Mouse (Mus musculus): Measurements from ENCODE around the gene Hist1h4m. TPM values are rescaled to one million over a fixed set of nuclear protein-coding genes. Genes with fewer than 3 reads are reported as not detected.
"Not testable (repeated sequence)": the region's sequence is repeated elsewhere in the genome, so short reads cannot be mapped to it uniquely, and the experiment has no call there.

Gene Hist1h4m
- polyA plus RNA-seq, 1 experiment from 2014 or later: not detected

GRCm38 (mm10) chr13:21847883-21848282 is 36.3 kb downstream of the Hist1h4m start:
- Histone ChIP-seq H3K4me1 (ENCODE audit: insufficient read depth, low read depth, low read length) (no peaks in the 10 kb centered on the region), H3K4me2 (replicated peaks; ENCODE audit: low read depth, low read length) (no peak overlapping the region), H3K4me3 (ENCODE audit: low read depth, low read length) (no peak overlapping the region), H3K27ac (ENCODE audit: low read length) (no peak overlapping the region), H3K36me3 (ENCODE audit: insufficient read depth, low read length) (no peaks in the 10 kb centered on the region), H3K9ac (replicated peaks; ENCODE audit: low read depth) (no peak overlapping the region), H3K27me3 (replicated peaks; ENCODE audit: insufficient read depth, low read length) (no peaks in the 10 kb centered on the region), H3K9me3 (ENCODE audit: low read length) (no peaks in the 10 kb centered on the region)
- TF ChIP-seq EP300 (IDR thresholded peaks at IDR 0.05) (no peak), CTCF (IDR thresholded peaks at IDR 0.05) (no peak)
- WGBS: 37% methylated on average over 8 of the region's 8 CpGs
- DNase-seq (ENCODE audit: low spot score): no peak
- no peak for ATAC-seq

DNA sequence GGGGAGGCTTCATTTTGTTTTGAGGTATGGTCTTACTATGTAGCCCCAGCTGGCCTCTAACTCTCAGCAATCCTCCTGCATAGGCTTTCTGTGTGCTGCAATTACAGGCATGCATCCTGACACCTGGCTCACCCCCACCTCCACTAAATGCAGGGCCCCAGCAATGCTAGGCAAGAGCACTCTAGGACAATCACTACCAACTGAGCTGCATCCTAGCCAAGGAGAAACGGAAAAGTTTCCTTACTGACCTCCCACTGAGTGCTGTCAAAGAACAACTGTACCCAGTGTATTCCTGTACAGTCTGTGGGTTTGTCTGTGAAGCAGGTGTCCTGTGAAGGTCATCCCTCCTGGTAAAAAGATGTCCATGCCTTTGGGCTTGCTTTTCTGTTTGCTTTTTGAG is 39.1 kb downstream of the Hist1h4m start:
- H3K4me3 ChIP-seq (ENCODE audit: low read depth, low read length); H3K4me2 ChIP-seq (replicated peaks; ENCODE audit: low read depth, low read length); ATAC-seq; H3K27me3 ChIP-seq (replicated peaks; ENCODE audit: insufficient read depth, low read length); DNase-seq (ENCODE audit: low spot score); H3K4me1 ChIP-seq (ENCODE audit: insufficient read depth, low read depth, low read length); H3K9ac ChIP-seq (replicated peaks; ENCODE audit: low read depth); H3K27ac ChIP-seq (ENCODE audit: low read length); H3K9me3 ChIP-seq (ENCODE audit: low read length); H3K36me3 ChIP-seq (ENCODE audit: insufficient read depth, low read length): not testable (repeated sequence)
- 43% methylated on average over 1 of the region's 1 CpGs for WGBS

- Histone ChIP-seq H3K4me1 (ENCODE audit: insufficient read depth, low read depth, low read length) (no peaks in the 10 kb centered on the region), H3K36me3 (ENCODE audit: insufficient read depth, low read length) (no peaks in the 10 kb centered on the region), H3K27ac (ENCODE audit: low read length) (no peak overlapping the region), H3K9ac (replicated peaks; ENCODE audit: low read depth) (no peak overlapping the region), H3K4me2 (replicated peaks; ENCODE audit: low read depth, low read length) (no peak overlapping the region), H3K4me3 (ENCODE audit: low read depth, low read length) (no peak overlapping the region), H3K27me3 (replicated peaks; ENCODE audit: insufficient read depth, low read length) (no peaks in the 10 kb centered on the region), H3K9me3 (ENCODE audit: low read length) (no peaks in the 10 kb centered on the region)
- WGBS: 39% methylated on average over 3 of the region's 3 CpGs
- no peak for TF ChIP-seq CTCF (IDR thresholded peaks at IDR 0.05)
- TF ChIP-seq EP300 (IDR thresholded peaks at IDR 0.05): no peak
- ATAC-seq: no peak
- no peak for DNase-seq (ENCODE audit: low spot score)
Observed at GRCm38 (mm10) chr13:21852215-21852945, 40.8 kb downstream of the Hist1h4m start.

DNA sequence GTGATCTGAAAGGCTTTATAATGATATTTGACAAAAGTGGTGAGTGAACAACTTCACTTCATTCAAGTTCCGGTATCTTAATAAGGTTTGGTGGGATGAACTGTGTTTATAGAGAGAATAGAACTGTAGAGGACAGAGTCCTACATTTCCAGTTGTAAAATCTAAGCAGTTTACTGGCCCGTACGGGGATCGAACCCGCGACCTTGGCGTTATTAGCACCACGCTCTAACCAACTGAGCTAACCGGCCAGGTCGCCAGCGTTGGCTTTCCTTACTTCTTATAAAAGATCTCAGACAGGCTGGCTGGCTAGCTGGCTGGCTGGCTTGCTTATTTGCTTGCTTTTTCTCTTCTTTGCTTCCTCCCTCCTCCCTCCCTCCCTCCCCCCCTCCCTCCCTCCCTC is 43.6 kb downstream of the Hist1h4m start:
- TF ChIP-seq CTCF (IDR thresholded peaks at IDR 0.05) (no peak), EP300 (IDR thresholded peaks at IDR 0.05) (no peak)
- Histone ChIP-seq H3K27me3 (replicated peaks; ENCODE audit: insufficient read depth, low read length) (no peaks in the 10 kb centered on the region), H3K9me3 (ENCODE audit: low read length) (no peaks in the 10 kb centered on the region), H3K4me3 (ENCODE audit: low read depth, low read length) (peak overlapping the region; percentile 24; the same call in 1 of the 2 replicates), H3K9ac (replicated peaks; ENCODE audit: low read depth) (no peak overlapping the region), H3K4me2 (replicated peaks; ENCODE audit: low read depth, low read length) (peak overlapping the region; percentile 36; the same call in 1 of the 2 replicates), H3K27ac (ENCODE audit: low read length) (no peak overlapping the region), H3K4me1 (ENCODE audit: insufficient read depth, low read depth, low read length) (no peaks in the 10 kb centered on the region), H3K36me3 (ENCODE audit: insufficient read depth, low read length) (no peaks in the 10 kb centered on the region)
- peak; percentile 9 for DNase-seq (ENCODE audit: low spot score)
- ATAC-seq: no peak
- WGBS: 3% methylated on average over 11 of the region's 11 CpGs

GRCm38 (mm10) chr13:21855698-21856162 is 44.2 kb downstream of the Hist1h4m start:
- DNase-seq (ENCODE audit: low spot score) (peak; percentile 18), ATAC-seq (no peak)
- Histone ChIP-seq H3K4me2 (replicated peaks; ENCODE audit: low read depth, low read length) (peak overlapping the region; percentile 36), H3K27ac (ENCODE audit: low read length) (no peak overlapping the region), H3K27me3 (replicated peaks; ENCODE audit: insufficient read depth, low read length) (no peaks in the 10 kb centered on the region), H3K4me3 (ENCODE audit: low read depth, low read length) (peak overlapping the region; percentile 24; the same call in 1 of the 2 replicates), H3K4me1 (ENCODE audit: insufficient read depth, low read depth, low read length) (no peaks in the 10 kb centered on the region), H3K9ac (replicated peaks; ENCODE audit: low read depth) (no peak overlapping the region), H3K9me3 (ENCODE audit: low read length) (no peaks in the 10 kb centered on the region), H3K36me3 (ENCODE audit: insufficient read depth, low read length) (no peaks in the 10 kb centered on the region)
- WGBS: 2% methylated on average over 15 of the region's 15 CpGs
- TF ChIP-seq CTCF (IDR thresholded peaks at IDR 0.05): no peak
- TF ChIP-seq EP300 (IDR thresholded peaks at IDR 0.05): no peak

DNA sequence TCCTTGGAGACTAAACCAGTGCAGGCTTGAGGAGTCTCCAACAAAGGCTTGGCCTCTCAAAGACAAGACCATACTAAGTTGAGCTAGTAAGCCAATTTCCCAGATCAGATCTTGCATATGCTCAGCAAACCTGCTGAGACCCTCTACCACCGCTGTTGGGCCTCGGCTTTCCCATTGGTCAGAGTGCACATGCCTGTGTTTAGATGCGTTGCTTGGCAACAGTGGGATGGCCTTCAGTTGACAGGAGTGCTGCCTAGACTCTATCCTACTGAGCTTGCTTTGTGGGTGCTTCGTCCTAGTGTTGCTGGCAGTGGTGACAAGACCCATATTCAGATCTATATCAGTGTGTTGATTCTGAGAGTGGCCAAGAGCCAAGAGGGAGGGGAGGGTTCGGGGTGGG is 50.1 kb downstream of the Hist1h4m start:
- Histone ChIP-seq H3K9ac (replicated peaks; ENCODE audit: low read depth) (no peak overlapping the region), H3K36me3 (ENCODE audit: insufficient read depth, low read length) (no peaks in the 10 kb centered on the region), H3K9me3 (ENCODE audit: low read length) (no peaks in the 10 kb centered on the region), H3K4me3 (ENCODE audit: low read depth, low read length) (no peak overlapping the region), H3K27me3 (replicated peaks; ENCODE audit: insufficient read depth, low read length) (no peaks in the 10 kb centered on the region), H3K4me1 (ENCODE audit: insufficient read depth, low read depth, low read length) (no peaks in the 10 kb centered on the region), H3K4me2 (replicated peaks; ENCODE audit: low read depth, low read length) (no peak overlapping the region), H3K27ac (ENCODE audit: low read length) (no peak overlapping the region)
- no peak for DNase-seq (ENCODE audit: low spot score)
- 18% methylated on average over 5 of the region's 5 CpGs for WGBS
- TF ChIP-seq CTCF (IDR thresholded peaks at IDR 0.05) (no peak), EP300 (IDR thresholded peaks at IDR 0.05) (no peak)
- ATAC-seq: no peak

Small RNA genes within 50 kb of the gene (microRNA-seq; reads per million reads assigned to microRNA genes)
- gene Gm19658: not detected
- gene Gm44346: not detected
- not detected for gene Gm44466

Other genes with a start within 250 kb of the Hist1h4m start
- gene Olfr1364, start 230.0 kb upstream of the Hist1h4m start, polyA plus RNA-seq (2015; fragmentation: Nextera tagmentation; extraction: Ambion mirVana): not detected in 2 replicates
- not detected in 2 replicates for gene Olfr1362, start 197.7 kb upstream of the Hist1h4m start, polyA plus RNA-seq (2015; fragmentation: Nextera tagmentation; extraction: Ambion mirVana)
- gene Olfr11, start 169.2 kb upstream of the Hist1h4m start, polyA plus RNA-seq (2015; fragmentation: Nextera tagmentation; extraction: Ambion mirVana): not detected in 2 replicates
- not detected in 2 replicates for gene Olfr1361, start 148.4 kb upstream of the Hist1h4m start, polyA plus RNA-seq (2015; fragmentation: Nextera tagmentation; extraction: Ambion mirVana)
- not detected in 2 replicates for gene Olfr1360, start 134.3 kb upstream of the Hist1h4m start, polyA plus RNA-seq (2015; fragmentation: Nextera tagmentation; extraction: Ambion mirVana)
- gene Olfr1359, start 113.6 kb upstream of the Hist1h4m start, polyA plus RNA-seq (2015; fragmentation: Nextera tagmentation; extraction: Ambion mirVana): not detected in 2 replicates
- not detected in 2 replicates for gene Hist1h2bl, start 95.6 kb upstream of the Hist1h4m start, polyA plus RNA-seq (2015; fragmentation: Nextera tagmentation; extraction: Ambion mirVana)
- gene Hist1h2ai, start 95.3 kb upstream of the Hist1h4m start, polyA plus RNA-seq (2015; fragmentation: Nextera tagmentation; extraction: Ambion mirVana): 5.4 TPM in 1 of 2 replicates, not detected in the other
- 2.0 TPM in 1 of 2 replicates, not detected in the other for gene Hist1h3h, start 94.1 kb upstream of the Hist1h4m start, polyA plus RNA-seq (2015; fragmentation: Nextera tagmentation; extraction: Ambion mirVana)
- 0.66 and 0.67 TPM in 2 replicates for gene Hist1h2bm, start 89.7 kb upstream of the Hist1h4m start, polyA plus RNA-seq (2015; fragmentation: Nextera tagmentation; extraction: Ambion mirVana)
- gene Hist1h4j, start 76.7 kb upstream of the Hist1h4m start, polyA plus RNA-seq (2015; fragmentation: Nextera tagmentation; extraction: Ambion mirVana): not detected in 2 replicates
- gene Hist1h4k, start 61.2 kb upstream of the Hist1h4m start, polyA plus RNA-seq (2015; fragmentation: Nextera tagmentation; extraction: Ambion mirVana): 0.84 and 0.89 TPM in 2 replicates
- 7.5 and 9.4 TPM in 2 replicates for gene Hist1h2ak, start 57.9 kb upstream of the Hist1h4m start, polyA plus RNA-seq (2015; fragmentation: Nextera tagmentation; extraction: Ambion mirVana)
- 1.1 and 1.3 TPM in 2 replicates for gene Hist1h2bn, start 57.6 kb upstream of the Hist1h4m start, polyA plus RNA-seq (2015; fragmentation: Nextera tagmentation; extraction: Ambion mirVana)
- gene Hist1h1b, start 31.1 kb upstream of the Hist1h4m start, polyA plus RNA-seq (2015; fragmentation: Nextera tagmentation; extraction: Ambion mirVana): 1.4 and 2.4 TPM in 2 replicates
- gene Hist1h3i, start 28.4 kb upstream of the Hist1h4m start, polyA plus RNA-seq (2015; fragmentation: Nextera tagmentation; extraction: Ambion mirVana): 14.5 and 16.9 TPM in 2 replicates
- gene Hist1h2an, start 24.5 kb upstream of the Hist1h4m start, polyA plus RNA-seq (2015; fragmentation: Nextera tagmentation; extraction: Ambion mirVana): 1.3 TPM in 1 of 2 replicates, not detected in the other
- gene Hist1h2bp, start 24.3 kb upstream of the Hist1h4m start, polyA plus RNA-seq (2015; fragmentation: Nextera tagmentation; extraction: Ambion mirVana): 0.61 and 0.95 TPM in 2 replicates
- gene Hist1h2bq, start 1.5 kb upstream of the Hist1h4m start, polyA plus RNA-seq (2015; fragmentation: Nextera tagmentation; extraction: Ambion mirVana): 3.0 and 4.5 TPM in 2 replicates
- not detected in 2 replicates for gene Hist1h2ao, start 1.3 kb upstream of the Hist1h4m start, polyA plus RNA-seq (2015; fragmentation: Nextera tagmentation; extraction: Ambion mirVana)
- 4.6 and 6.0 TPM in 2 replicates for gene Hist1h4n, start 20.4 kb downstream of the Hist1h4m start, polyA plus RNA-seq (2015; fragmentation: Nextera tagmentation; extraction: Ambion mirVana)
- 382 and 386 TPM in 2 replicates for gene Hist1h2ap, start 21.8 kb downstream of the Hist1h4m start, polyA plus RNA-seq (2015; fragmentation: Nextera tagmentation; extraction: Ambion mirVana)
- 3.0 and 3.8 TPM in 2 replicates for gene Hist1h2br, start 22.0 kb downstream of the Hist1h4m start, polyA plus RNA-seq (2015; fragmentation: Nextera tagmentation; extraction: Ambion mirVana)
- gene Zfp184, start 133.3 kb downstream of the Hist1h4m start, polyA plus RNA-seq (2015; fragmentation: Nextera tagmentation; extraction: Ambion mirVana): 2.5 and 3.4 TPM in 2 replicates
- not detected in 2 replicates for gene Pom121l2, start 169.4 kb downstream of the Hist1h4m start, polyA plus RNA-seq (2015; fragmentation: Nextera tagmentation; extraction: Ambion mirVana)
- 0.62 and 1.1 TPM in 2 replicates for gene Prss16, start 198.0 kb downstream of the Hist1h4m start, polyA plus RNA-seq (2015; fragmentation: Nextera tagmentation; extraction: Ambion mirVana)
- 4.2 and 5.2 TPM in 2 replicates for gene Hist1h2ah, start 223.8 kb downstream of the Hist1h4m start, polyA plus RNA-seq (2015; fragmentation: Nextera tagmentation; extraction: Ambion mirVana)
- 0.45 and 0.81 TPM in 2 replicates for gene Hist1h2bk, start 224.1 kb downstream of the Hist1h4m start, polyA plus RNA-seq (2015; fragmentation: Nextera tagmentation; extraction: Ambion mirVana)
- 4.1 and 4.6 TPM in 2 replicates for gene Hist1h4i, start 229.6 kb downstream of the Hist1h4m start, polyA plus RNA-seq (2015; fragmentation: Nextera tagmentation; extraction: Ambion mirVana)
- 2.7 TPM in 1 of 2 replicates, not detected in the other for gene Hist1h2ag, start 231.2 kb downstream of the Hist1h4m start, polyA plus RNA-seq (2015; fragmentation: Nextera tagmentation; extraction: Ambion mirVana)
- gene Hist1h2bj, start 231.5 kb downstream of the Hist1h4m start, polyA plus RNA-seq (2015; fragmentation: Nextera tagmentation; extraction: Ambion mirVana): 1.0 and 1.5 TPM in 2 replicates

All from lung, postnatal 0 days (tissue).